10 mouse cellular contexts compared by ENCODE assay signal in the genomic region with DNA sequence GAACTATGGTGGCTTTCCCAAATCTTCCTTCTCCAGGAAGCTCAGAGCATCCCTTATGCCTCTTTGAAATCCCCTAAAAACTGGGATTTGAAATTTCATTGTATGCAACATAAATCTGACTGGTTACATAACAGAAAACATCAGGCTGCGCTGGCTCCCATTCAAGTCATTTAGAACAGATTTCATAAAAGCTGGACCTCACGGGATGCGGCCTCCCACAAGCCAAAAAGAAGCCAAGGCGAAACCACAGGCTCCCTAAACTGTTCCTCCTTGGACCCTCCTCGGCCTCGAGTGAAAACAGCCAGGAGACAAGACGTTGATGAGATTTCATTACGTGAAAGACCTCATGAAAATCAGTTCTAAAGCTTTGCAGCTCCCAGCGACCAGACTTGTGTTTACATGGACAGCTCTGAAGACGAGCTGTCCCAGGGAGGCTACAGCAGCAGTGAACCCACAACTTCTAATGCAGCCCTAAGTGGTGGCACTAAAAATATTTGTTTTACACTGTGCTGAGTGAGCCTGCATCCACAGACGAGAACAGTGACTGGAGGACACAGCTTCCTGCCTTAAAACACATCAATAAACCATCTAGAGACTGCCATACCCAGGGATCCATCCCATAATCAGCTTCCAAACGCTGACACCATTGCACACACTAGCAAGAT.
DNase-seq lines count a peak whose midpoint lies in the region; ATAC-seq lines count a peak whose summit lies in the region.
"Had no signal": no experiment of that assay in that cellular context is flagged by ENCODE, and none has a peak within 500 bp of the region (broad histone marks: within the 10 kb centered on the region; RNA-seq: fewer than 3 reads in every experiment).

No protein-coding gene starts in this region.

- peak; percentile 37; the same call in 1 of the 2 replicates for ATAC-seq in limb, embryonic 13.5 days (ENCODE audit: low FRiP score, low read depth)
- ATAC-seq in kidney, embryonic 16.5 days (ENCODE audit: low FRiP score, low TSS enrichment) = 0 out of 2 replicates have a peak, but pooled peaks have one; percentile 44
- ATAC-seq in hindbrain, embryonic 14.5 days (ENCODE audit: low FRiP score) = no peak

- no peaks in the 10 kb centered on the region for H3K9me3 ChIP-seq in limb, embryonic 13.5 days
- no peaks in the 10 kb centered on the region for H3K9me3 ChIP-seq in limb, embryonic 10.5 days (replicated peaks)
- H3K9me3 ChIP-seq in kidney, embryonic 16.5 days (ENCODE audit: low read length) = no peaks in the 10 kb centered on the region; the same call in 1 of the 2 replicates
- H3K9me3 ChIP-seq in hindbrain, embryonic 14.5 days (ENCODE audit: control insufficient read depth, low read length) = no peaks in the 10 kb centered on the region

- peak; percentile 36 for DNase-seq in adrenal gland, adult 2 months
- DNase-seq in adrenal gland, postnatal 4 days (ENCODE audit: low spot score in 2 of 2) = no peak
- no peak for DNase-seq in limb, embryonic 10.5 days (ENCODE audit: low spot score)
- peak; percentile 16 for DNase-seq in ovary, postnatal 36 days (ENCODE audit: low spot score)
- DNase-seq in thymus, postnatal 14 days = no peak
- no peak for DNase-seq in hindbrain, embryonic 14.5 days (ENCODE audit: low spot score)
- DNase-seq: right cerebral cortex, postnatal 25 days had no signal

- WGBS in limb, embryonic 13.5 days = 55% methylated on average over 12 of the region's 12 CpGs
- WGBS in limb, embryonic 10.5 days = 81% methylated on average over 12 of the region's 12 CpGs
- 62% methylated on average over 12 of the region's 12 CpGs for WGBS in kidney, embryonic 16.5 days
- WGBS in hindbrain, embryonic 14.5 days = 82% methylated on average over 12 of the region's 12 CpGs

- H3K4me3 ChIP-seq in limb, embryonic 13.5 days = no peak overlapping the region
- no peak overlapping the region for H3K4me3 ChIP-seq in limb, embryonic 10.5 days
- no peak overlapping the region for H3K4me3 ChIP-seq in kidney, embryonic 16.5 days (ENCODE audit: low read length)
- H3K4me3 ChIP-seq in hindbrain, embryonic 14.5 days (replicated peaks; ENCODE audit: low read length) = no peak overlapping the region

- H3K9ac ChIP-seq in limb, embryonic 13.5 days = no peak overlapping the region
- no peak overlapping the region for H3K9ac ChIP-seq in kidney, embryonic 16.5 days (replicated peaks; ENCODE audit: low read length)
- no peak overlapping the region for H3K9ac ChIP-seq in hindbrain, embryonic 14.5 days

- H3K4me1 ChIP-seq in limb, embryonic 13.5 days = peaks cover 14% of the 10 kb centered on the region; the same call in 1 of the 2 replicates
- no peaks in the 10 kb centered on the region for H3K4me1 ChIP-seq in limb, embryonic 10.5 days
- H3K4me1 ChIP-seq in kidney, embryonic 16.5 days (ENCODE audit: insufficient read depth, low read length) = no peaks in the 10 kb centered on the region
- H3K4me1 ChIP-seq in hindbrain, embryonic 14.5 days (replicated peaks; ENCODE audit: control insufficient read depth, insufficient read depth, low read length) = peaks cover 4% of the 10 kb centered on the region

- H3K4me2 ChIP-seq in limb, embryonic 13.5 days (replicated peaks) = no peak overlapping the region
- H3K4me2 ChIP-seq in kidney, embryonic 16.5 days (replicated peaks; ENCODE audit: low read depth, low read length) = no peak overlapping the region
- no peak overlapping the region for H3K4me2 ChIP-seq in hindbrain, embryonic 14.5 days (replicated peaks)
- H3K4me2 ChIP-seq: liver, embryonic 11.5 days had no signal

- no peaks in the 10 kb centered on the region for H3K27me3 ChIP-seq in limb, embryonic 13.5 days
- no peaks in the 10 kb centered on the region for H3K27me3 ChIP-seq in limb, embryonic 10.5 days (ENCODE audit: low read depth, poor library complexity, severe bottlenecking)
- H3K27me3 ChIP-seq in kidney, embryonic 16.5 days (ENCODE audit: insufficient read depth, low read length) = no peaks in the 10 kb centered on the region
- H3K27me3 ChIP-seq in hindbrain, embryonic 14.5 days (ENCODE audit: control insufficient read depth, insufficient read depth, low read length) = no peaks in the 10 kb centered on the region

- H3K27ac ChIP-seq in limb, embryonic 13.5 days = no peak overlapping the region
- H3K27ac ChIP-seq in limb, embryonic 10.5 days = no peak overlapping the region
- peak overlapping the region; percentile 64 for H3K27ac ChIP-seq in kidney, embryonic 16.5 days (ENCODE audit: low read length)
- H3K27ac ChIP-seq in hindbrain, embryonic 14.5 days = no peak overlapping the region

- peaks cover 5% of the 10 kb centered on the region; the same call in 1 of the 2 replicates for H3K36me3 ChIP-seq in limb, embryonic 13.5 days
- no peaks in the 10 kb centered on the region for H3K36me3 ChIP-seq in limb, embryonic 10.5 days
- no peaks in the 10 kb centered on the region for H3K36me3 ChIP-seq in kidney, embryonic 16.5 days (ENCODE audit: insufficient read depth, low read length)
- H3K36me3 ChIP-seq in hindbrain, embryonic 14.5 days (replicated peaks; ENCODE audit: control insufficient read depth, insufficient read depth) = no peaks in the 10 kb centered on the region

Comparison
In these comparisons a context has a peak if more than half of its experiments do, and no peak if none do; other contexts are left out.
1. DNase-seq: peak in adrenal gland, adult 2 months (single experiment) and ovary, postnatal 36 days (single experiment); none in adrenal gland, postnatal 4 days (0 of 2), limb, embryonic 10.5 days (single experiment), thymus, postnatal 14 days (single experiment) and hindbrain, embryonic 14.5 days (single experiment).